Mouse (Mus musculus) mature B cell (primary cell): Measurements from ENCODE around the gene Taco1.
"Not testable (repeated sequence)": the region's sequence is repeated elsewhere in the genome, so short reads cannot be mapped to it uniquely, and the experiment has no call there.

ENCODE experiments used
- in situ Hi-C: fragments of 300-500 bp; cut with MboI; formaldehyde crosslinking; loops from 2 replicates; pipeline ENCODE4 v1.14.3; 2019

The Taco1 gene

DNA sequence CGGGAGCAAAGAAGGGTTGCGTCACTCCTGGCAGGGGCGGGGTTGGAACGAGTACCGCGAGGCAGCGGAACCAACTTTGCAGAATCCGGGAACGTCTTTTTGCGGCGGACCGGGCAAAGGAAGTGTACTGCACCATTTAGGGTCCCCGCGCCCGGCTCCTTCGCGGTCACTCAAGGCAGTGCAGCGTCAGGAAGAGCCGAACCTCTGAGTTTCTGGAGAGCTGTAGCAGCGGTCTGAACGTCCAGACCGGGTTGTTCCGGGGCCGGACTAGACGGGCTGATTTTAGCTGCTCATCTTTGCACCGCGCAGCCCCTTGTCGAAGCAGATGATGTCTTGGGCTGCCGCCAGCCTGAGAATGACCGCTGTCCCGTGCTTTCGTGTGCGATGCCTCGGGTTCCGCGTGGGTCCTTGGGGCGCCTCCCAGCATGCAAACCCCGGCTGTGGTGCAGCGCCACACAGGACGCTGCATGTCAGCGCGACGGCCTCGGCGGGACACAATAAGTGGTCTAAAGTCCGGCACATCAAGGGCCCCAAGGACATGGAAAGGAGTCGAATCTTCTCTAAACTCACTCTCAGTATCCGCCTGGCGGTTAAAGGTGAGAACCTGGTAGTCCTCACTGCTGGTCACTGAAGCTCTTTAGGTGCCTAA is at the start of gene Taco1:
TSS of gene Taco1 (plus strand) at position 139 of the 649 bp plus-strand sequence.
- in situ Hi-C loops, result no loop called here

DNA sequence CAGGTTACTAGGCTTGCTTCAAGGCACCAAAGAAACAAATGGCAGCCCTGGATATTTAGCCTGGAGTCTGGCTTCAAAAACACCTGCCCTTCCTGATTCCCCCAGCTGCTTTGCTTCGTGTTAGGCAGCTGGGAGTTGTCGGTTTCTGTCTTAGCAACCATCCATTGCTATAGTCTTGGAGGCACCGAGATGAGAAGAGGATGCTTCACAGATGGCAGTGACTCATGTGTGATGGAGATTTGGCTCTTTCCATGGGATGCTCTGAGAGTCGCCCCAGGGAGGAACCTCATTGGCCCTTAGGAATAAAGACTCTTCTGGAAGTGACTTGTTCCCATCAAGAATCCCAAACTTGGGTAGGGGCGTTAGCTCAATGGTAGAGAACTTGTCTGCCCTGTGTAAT is 49.4 kb upstream of the Taco1 start:
- in situ Hi-C loops, result no loop called here

DNA sequence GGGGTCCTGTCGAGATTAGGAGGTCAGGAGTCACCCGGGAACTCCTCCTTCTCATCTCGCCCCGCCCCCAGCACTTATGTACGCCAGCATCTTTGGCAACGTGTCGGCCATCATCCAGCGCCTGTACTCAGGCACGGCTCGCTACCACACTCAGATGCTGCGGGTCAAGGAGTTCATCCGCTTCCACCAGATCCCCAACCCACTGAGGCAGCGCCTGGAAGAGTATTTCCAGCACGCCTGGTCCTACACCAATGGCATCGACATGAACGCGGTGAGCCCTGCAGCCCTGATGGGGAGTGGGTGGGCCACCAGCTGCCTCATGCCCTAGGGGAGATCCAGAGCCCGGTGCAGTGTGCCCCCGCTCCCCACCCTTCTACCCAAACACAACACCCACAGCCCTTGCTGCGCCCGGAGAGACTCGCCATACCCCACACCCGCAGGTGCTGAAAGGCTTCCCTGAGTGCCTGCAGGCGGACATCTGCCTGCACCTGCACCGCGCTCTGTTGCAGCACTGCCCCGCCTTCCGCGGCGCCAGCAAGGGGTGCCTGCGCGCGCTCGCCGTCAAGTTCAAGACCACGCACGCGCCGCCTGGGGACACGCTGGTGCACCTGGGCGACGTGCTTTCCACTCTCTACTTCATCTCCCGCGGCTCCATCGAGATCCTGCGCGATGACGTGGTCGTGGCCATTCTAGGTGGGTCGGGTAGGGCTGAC is 45.7 kb upstream of the Taco1 start:
- in situ Hi-C loops, result no loop called here

DNA sequence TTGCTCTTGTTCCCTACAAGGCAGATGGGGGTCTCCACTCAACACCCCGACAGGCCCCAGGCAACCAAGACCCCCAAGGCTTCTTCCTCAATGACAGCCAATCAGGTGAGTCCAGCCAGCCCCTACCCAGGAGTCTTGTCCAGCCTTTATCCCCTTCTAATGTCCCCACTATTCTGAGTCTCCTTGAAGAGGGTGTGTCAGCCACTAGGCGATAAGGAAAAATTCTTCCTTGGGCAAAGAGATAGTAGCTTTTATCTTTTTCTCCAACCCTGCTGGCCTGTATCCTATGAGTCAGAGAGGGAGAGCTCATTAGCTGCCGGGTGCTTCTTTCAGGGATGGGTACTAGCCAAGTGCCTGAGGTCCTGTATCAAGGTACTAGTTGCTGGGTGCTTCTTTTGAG is 40.1 kb upstream of the Taco1 start:
- in situ Hi-C loops, result no loop called here

DNA sequence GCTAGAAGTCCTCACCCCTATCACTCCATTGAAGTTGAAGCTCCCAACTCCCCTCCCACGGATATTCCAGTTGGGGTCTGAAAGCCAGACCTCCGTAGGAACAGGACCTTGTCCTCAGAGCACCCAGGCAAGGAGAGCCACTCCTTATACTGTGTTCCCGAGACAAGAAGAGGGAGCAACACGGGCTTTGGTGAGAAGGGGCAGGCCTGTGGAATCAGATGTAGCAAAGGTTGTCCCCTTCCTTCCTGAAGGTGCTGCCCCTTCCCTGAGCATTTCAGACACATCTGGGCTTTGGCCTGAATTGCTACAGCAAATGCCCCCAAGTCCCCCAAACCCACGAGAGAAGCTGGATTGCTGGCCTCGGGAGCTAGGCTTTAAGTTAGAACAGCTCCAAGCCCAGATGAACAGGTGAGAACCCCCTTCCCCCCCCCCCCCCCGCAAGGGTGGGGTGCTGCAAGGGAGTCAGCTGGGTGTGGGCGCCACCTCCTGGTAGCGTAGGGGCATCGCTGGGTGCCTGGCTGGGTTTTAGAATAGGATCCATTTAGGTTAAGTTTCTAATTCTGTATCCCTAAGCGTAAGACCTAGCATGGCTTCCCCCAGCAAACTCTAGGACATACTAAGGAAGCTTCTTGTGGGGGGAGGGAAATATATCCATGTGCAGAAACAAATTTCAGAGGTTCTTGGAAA is 39.3 kb upstream of the Taco1 start:
- in situ Hi-C loops, result no loop called here

DNA sequence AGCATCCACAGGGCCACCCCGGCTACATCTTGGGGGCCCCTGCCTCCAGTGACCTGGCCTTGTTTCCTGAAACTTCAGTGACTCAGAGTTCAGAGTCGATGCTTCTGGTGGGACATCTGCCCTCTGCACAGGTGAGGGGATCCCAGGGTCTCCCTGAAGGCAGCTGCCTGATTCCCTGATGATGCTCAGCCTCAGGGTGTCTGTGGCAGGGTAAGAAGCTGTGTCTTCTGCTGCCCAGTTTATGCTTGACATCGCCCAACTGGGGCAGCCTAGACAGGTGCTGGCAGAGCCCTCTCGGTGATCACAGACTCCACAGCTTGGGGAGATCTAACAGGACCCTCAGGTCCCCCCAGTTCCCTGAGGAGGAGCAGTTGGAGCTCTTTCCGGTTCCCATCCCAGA is 38.3 kb upstream of the Taco1 start:
- in situ Hi-C loops, result no loop called here

DNA sequence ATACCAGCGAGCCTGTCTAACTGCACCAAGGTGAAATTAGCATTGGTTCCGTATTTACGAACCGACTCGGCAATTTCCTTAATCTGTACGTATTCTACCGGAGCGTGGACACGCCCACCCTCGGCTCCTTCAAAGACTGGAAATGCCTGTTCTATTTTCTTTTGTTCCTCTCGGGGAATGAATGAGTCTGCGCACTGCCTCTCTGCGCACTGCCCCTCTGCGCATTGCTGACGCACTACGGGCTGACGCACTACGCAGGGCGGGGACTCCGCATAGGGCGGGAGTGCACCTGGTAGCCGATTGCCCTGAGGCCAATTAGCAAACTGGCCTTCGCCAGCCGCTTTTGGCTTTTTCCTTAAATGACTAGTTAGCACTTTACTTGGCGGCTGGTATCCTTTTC is 33.8 kb upstream of the Taco1 start:
- in situ Hi-C loops, result not testable (repeated sequence)

DNA sequence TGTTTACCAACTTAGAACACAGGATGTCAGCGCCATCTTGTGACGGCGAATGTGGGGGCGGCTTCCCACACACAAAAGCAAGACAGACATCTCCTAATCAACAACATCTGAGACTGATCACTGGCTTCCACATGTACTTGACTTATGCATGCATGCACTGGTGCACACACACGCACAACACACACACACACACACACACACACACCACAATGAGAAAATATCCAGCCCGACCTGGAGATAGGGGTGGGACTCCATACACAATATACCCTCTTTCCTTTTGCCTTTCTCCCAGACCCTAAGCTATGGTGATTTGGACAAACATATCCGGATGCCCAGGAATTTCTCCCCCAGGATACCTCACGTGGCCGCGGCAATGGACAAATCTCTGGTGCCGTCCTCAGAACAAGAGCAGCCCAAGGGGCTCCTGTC is 32.4 kb upstream of the Taco1 start:
- in situ Hi-C loops, result no loop called here

DNA sequence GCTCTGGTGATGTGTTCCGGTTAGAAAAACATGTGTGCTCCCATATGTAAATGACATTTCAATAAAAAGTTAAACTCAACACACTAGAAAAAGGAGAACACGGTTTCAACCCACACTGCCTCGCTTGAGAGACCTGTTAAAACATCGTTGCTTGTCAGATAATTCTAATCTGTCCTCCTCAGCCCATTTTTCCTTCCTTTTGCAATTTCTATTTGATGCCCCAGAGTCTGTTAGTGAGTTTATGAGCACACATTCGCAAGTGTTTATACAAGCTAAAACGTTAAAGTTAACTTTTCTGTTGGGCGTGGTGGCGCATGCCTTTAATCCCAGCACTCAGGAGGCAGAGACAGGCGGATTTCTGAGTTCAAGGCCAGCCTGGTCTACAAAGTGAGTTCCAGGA is 30.9 kb upstream of the Taco1 start:
- in situ Hi-C loops, result no loop called here

DNA sequence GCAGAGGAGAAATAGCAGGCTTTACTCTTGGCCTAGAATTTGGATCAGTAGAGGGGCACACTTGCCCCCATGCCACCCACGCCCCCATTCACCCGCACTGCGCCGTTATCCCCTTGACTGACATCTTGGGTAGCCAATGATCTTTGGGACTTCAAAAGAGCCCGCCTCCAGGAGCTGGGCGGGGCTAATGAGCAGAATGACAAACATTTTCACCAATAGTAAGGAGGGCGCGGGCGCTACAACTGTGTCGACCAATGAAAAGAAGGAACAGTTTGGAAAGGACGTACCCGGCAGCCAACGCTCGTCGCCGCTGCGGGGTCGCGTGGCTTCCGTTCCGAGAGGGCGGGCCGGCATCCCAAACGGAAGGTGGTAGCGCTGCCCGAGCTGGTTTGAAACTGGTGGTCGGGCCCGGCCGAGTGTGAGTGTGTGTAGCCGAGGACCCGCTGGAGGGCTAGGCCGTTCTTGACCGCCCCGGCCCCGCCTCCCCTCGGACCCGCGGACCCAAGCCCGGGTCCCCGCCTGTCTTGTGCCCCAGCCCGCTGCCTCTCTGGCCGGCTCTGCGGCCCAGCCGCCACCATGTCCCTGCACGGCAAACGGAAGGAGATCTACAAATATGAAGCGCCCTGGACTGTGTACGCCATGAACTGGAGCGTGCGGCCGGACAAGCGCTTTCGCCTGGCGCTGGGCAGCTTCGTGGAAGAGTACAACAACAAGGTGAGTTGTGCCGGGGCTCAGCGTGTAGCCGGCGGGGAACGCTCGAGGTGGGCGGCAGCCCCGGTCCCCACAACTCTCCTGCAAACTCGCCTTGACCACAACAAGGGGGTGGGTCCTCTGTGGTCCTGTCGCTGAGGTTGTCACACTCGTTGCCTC is 29.1 kb upstream of the Taco1 start, which contains the start of gene Dcaf7:
TSS of gene Dcaf7 (plus strand) at position 325 of the 870 bp plus-strand sequence.
- in situ Hi-C loops, result no loop called here

DNA sequence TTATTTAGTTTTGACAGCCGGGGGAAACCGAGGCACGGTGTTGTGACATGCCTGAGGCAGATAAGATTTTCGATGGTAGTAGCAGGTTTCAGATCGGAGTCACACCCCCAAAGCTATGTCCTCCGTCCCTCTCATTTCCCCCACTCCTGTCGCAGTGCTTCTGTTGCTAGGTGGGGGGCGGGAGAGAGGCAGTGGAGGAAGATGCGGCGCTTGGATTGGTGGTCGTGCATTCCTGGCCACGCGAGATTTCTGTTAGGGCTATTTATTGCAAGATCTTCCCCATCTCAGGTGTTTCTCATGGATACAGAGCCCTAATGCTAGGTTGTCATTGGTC is 28.5 kb upstream of the Taco1 start:
- in situ Hi-C loops, result no loop called here

DNA sequence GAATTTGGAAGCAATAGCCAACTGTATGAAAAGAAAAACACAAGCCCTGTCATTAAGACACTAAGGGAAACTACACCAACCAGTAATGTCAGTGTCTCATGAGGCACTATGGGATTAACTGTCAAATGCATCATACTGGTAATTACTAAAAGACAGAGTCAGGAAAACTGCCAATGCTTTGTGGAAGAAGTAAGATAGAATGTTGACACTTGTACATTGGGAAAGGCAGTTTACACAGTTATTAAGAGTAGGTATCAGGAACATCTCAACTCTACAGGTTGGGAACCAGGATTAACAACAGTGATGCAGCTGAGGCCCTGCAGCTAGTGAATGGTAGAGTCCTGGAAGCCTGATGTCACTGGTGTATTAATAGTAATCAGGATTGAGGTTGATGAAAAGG is 21.5 kb upstream of the Taco1 start:
- in situ Hi-C loops, result no loop called here

DNA sequence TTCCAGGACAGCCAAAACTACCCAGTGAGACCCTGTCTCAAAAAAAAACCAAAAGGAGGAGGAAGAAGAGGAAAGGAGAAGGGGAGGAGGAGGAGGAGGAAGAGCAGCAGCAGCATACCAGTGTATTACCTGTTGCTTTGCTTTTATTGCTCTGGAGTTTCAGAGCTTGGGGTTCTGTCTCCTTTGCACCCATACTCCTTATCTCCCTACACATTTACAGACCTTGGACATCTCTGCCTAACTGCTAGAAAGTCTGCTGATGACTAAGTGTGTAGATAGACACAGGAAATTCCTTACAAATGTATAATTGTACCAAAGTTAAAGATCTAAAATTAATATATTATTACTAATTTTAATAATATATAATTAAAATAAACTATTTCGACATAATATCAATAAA is 20.6 kb upstream of the Taco1 start:
- in situ Hi-C loops, result no loop called here

DNA sequence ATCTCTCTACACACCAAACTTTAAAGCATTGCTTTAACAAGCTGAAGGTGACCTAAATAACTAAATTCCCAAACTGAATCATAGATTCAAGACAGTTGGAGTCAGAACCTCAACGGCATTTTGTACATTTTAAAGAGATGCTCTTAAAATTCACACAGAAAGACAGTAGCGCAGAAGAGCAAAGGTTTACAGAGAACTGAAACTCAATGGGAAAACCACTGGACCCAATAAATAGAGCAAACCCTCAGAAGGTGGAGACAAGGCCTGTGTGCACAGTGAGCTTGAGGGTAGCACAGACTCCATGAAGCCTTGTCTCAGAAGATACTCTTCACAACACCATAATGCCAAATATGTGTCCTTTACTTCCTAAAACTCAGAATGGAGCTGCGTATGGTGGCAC is 20.1 kb upstream of the Taco1 start:
- in situ Hi-C loops, result no loop called here

DNA sequence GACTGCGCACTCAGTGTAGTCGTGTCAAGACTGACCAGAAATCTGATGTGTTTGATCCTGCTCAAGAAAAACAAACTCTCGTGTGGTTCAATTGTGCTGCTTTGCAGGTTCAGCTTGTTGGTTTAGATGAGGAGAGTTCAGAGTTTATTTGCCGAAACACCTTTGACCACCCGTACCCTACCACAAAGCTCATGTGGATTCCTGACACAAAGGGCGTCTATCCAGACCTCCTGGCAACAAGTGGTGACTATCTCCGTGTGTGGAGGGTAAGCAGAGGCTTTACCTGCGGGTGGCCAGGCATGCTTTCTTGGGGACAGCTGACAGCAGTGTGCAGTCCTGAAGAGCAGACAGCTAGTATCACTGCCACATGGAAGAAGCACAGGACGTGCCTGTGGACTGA is 19.3 kb upstream of the Taco1 start:
- in situ Hi-C loops, result no loop called here

DNA sequence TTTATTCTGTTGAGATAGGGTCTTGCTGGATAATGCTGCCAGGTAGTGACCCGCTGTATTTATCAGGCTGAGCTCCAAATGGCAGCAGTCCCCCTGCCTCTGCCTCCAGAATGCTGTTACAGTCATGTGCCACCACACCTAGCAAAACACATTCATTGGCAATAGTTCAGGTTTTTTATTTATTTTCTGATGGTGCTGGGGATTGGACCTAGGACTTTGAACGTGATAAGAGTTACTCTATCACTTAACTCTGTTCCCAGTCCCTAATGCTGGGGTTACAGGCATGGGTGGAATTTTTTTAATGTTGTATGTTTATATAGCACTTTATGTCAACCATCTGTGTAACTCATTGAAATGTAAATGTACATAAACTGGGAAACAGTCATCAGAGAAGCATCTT is 11.9 kb upstream of the Taco1 start:
- in situ Hi-C loops, result no loop called here

DNA sequence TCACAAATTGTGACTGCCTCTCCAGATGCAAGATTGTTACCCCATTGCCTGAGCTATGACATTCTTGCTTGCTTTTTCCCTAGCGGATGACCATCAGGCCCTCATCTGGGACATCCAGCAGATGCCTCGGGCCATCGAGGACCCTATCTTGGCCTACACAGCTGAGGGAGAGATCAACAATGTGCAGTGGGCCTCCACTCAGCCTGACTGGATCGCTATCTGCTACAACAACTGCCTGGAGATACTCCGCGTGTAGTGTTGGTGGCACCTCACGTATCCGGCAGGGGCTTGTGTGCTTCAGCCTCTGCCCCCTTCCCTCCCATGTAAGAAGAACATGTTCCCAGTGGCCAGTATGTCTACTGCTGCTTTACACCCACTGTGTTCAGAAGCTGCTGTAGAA is 11.3 kb upstream of the Taco1 start:
- in situ Hi-C loops, result no loop called here

DNA sequence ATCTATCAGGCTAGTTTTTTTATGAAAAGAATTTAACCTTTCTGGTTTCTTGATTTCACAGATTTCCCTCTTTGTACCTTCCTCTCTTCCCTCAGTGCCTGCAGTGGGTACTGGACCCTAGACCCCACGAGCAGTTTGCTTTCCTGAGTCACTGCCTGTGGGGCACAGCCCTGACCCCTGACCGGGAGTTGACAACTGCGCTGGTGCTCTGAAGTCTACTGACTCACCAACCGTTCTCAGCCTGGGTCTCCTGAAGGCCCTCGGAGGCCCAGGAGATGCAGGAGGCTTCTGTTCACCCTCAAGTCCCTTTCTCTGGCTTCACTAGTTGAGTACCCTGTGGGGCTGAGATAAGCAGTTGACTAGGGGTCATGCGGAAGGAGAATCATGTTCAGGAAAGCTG is 10.5 kb upstream of the Taco1 start:
- in situ Hi-C loops, result no loop called here

DNA sequence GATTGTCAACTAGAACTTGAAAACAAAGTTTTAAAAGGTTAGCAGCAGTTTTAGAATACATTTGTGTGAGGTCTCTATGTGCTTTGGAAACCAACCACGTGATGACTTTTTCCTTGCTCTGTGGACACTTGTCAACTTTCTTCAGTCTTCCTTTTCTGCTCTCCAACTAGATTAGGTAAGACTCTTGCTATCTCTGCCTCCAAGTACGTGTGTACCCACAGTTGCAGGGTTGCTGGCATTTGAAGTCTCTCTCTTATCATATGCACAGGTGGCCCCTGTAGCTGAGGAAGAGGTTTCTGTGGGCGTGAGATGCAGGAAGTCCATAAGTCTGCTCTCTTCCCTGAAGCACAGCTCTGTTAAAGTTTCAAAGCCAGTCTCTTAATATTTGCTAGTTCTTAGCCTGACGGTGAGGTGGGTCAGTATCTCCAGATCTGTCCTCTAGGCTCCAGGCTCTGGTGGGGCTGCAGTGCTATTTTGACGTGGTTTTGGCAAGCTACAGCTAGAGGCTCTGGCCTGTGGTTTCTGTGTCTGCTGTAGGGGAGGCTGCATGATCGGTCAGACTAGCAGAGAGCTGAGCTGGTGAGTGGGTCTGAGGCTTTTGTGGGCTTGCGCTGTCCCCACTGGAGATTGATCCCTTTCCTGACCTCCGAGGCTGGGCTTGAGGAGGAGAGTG is 8.9 kb upstream of the Taco1 start:
- in situ Hi-C loops, result no loop called here

DNA sequence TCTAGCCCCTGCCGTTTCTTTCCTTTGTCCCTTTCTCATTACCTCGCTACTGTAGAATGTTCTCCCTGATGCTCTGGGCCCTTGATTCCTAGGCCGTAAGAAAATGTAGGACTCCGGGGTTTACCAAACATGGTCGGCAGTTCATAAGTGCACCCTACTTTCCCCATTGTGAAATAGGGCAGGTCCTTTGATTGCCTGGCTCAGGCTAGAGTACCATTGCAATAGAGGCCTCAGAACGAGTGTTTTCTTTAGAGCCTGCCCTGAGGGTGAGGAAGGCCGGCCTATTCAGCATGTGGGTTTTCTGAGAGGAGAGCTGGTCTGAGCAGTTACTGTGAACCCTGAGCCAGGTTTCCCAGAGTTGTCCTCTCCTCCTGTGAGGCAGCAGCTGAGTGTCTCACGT is 7.8 kb upstream of the Taco1 start:
- in situ Hi-C loops, result no loop called here

DNA sequence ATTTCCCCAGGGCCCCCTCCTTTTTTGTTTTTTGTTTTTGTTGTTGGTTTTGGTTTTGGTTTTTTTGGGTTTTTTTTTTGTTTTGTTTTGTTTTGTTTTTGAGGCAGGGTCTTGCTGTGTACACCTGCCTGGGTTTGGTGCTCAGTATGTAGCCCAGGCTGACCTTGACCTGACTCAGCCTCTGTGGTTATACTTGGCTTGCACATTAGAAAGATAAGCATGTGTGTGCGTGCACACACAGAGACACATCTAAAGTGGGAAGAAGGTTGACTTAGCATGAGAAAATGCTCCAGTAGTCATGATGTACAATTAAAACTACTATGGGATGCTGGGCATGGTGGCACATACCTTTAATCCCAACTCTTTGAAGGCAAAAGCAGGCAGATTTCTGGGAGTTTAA is 5.3 kb upstream of the Taco1 start:
- in situ Hi-C loops, result no loop called here

DNA sequence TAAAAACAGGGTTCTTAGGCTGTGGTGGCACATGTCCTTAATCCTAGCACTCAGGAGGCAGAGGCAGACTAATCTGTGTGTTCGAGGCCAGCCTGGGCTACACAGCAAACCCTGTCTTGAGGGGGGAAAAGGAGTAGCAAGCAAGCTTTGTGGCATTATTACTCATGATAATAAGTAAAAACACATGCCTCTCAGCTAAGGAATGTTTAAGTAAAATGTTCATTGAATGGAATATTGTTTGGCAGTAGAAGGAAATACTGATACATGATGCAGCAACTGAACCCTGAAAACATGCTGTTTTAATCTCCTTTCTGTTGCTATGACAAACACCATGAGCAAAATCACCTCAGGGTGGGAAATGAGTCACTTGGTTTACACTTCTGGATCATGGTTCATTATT is 4.5 kb upstream of the Taco1 start:
- in situ Hi-C loops, result no loop called here
